Mouse (Mus musculus): ENCODE data around the gene H2afv. TPM values are rescaled to one million over a fixed set of nuclear protein-coding genes. Genes with fewer than 3 reads are reported as not detected.
A peak's percentile ranks its signal among the peaks of the same experiment; 100 is the strongest.
"Not testable (repeated sequence)": the region's sequence is repeated elsewhere in the genome, so short reads cannot be mapped to it uniquely, and the experiment has no call there.

The H2afv gene
- polyA plus RNA-seq, 2 experiments = 273 to 548 TPM

GRCm38 (mm10) chr11:6416405-6417034 lies 27.7 kb downstream of the H2afv start:
- Histone ChIP-seq H3K27ac (replicated peaks; ENCODE audit: low read depth, low read length) (peak overlapping the region; percentile 96), H3K4me1 (ENCODE audit: control insufficient read depth, insufficient read depth, low read length) (peaks cover 18% of the 10 kb centered on the region), H3K9ac (ENCODE audit: low read depth, low read length, severe bottlenecking) (peak overlapping the region; percentile 94), H3K4me2 (replicated peaks; ENCODE audit: low read depth, low read length, severe bottlenecking) (peak overlapping the region; percentile 67), H3K36me3 (ENCODE audit: control insufficient read depth, insufficient read depth, low read length) (peaks cover 32% of the 10 kb centered on the region), H3K27me3 (ENCODE audit: control insufficient read depth, insufficient read depth, low read length) (no peaks in the 10 kb centered on the region), H3K9me3 (ENCODE audit: control insufficient read depth, low read length) (no peaks in the 10 kb centered on the region), H3K4me3 (replicated peaks; ENCODE audit: low read length) (peak overlapping the region; percentile 96)
- TF ChIP-seq POLR2A (IDR thresholded peaks at IDR 0.05; ENCODE audit: borderline replicate concordance, extremely low read depth, insufficient read depth, insufficient read length) = no peak
- ATAC-seq (ENCODE audit: low FRiP score, low read depth) = peak; percentile 35; the same call in 1 of the 2 replicates
- 2% methylated on average over 30 of the region's 30 CpGs for WGBS
- DNase-seq (ENCODE audit: low spot score) = peak; percentile 83

- Histone ChIP-seq H3K4me2 (replicated peaks; ENCODE audit: low read depth, low read length, severe bottlenecking) (peak overlapping the region; percentile 67), H3K27me3 (ENCODE audit: control insufficient read depth, insufficient read depth, low read length) (no peaks in the 10 kb centered on the region), H3K36me3 (ENCODE audit: control insufficient read depth, insufficient read depth, low read length) (peaks cover 26% of the 10 kb centered on the region), H3K4me3 (replicated peaks; ENCODE audit: low read length) (peak overlapping the region; percentile 96), H3K9ac (ENCODE audit: low read depth, low read length, severe bottlenecking) (peak overlapping the region; percentile 94), H3K4me1 (ENCODE audit: control insufficient read depth, insufficient read depth, low read length) (peaks cover 18% of the 10 kb centered on the region), H3K9me3 (ENCODE audit: control insufficient read depth, low read length) (no peaks in the 10 kb centered on the region), H3K27ac (replicated peaks; ENCODE audit: low read depth, low read length) (peak overlapping the region; percentile 96)
- peak; percentile 97 for TF ChIP-seq POLR2A (IDR thresholded peaks at IDR 0.05; ENCODE audit: borderline replicate concordance, extremely low read depth, insufficient read depth, insufficient read length)
- DNase-seq (ENCODE audit: low spot score) (peak; percentile 93), ATAC-seq (ENCODE audit: low FRiP score, low read depth) (peak; percentile 94)
- 3% methylated on average over 55 of the region's 102 CpGs for WGBS
These were observed 28.5 kb downstream of the H2afv start for GRCm38 (mm10) chr11:6415551-6416404.

GRCm38 (mm10) chr11:6414751-6415550 lies 29.3 kb downstream of the H2afv start, which contains the start of gene Ppia:
Gene Ppia (plus strand): TSS chr11:6415443.
- TF ChIP-seq POLR2A (IDR thresholded peaks at IDR 0.05; ENCODE audit: borderline replicate concordance, extremely low read depth, insufficient read depth, insufficient read length) = no peak
- Histone ChIP-seq H3K4me1 (ENCODE audit: control insufficient read depth, insufficient read depth, low read length) (peaks cover 18% of the 10 kb centered on the region), H3K9ac (ENCODE audit: low read depth, low read length, severe bottlenecking) (peak within 1 kb of the TSS; percentile 94), H3K27ac (replicated peaks; ENCODE audit: low read depth, low read length) (peak within 1 kb of the TSS; percentile 96), H3K27me3 (ENCODE audit: control insufficient read depth, insufficient read depth, low read length) (no peaks in the 10 kb centered on the region), H3K4me2 (replicated peaks; ENCODE audit: low read depth, low read length, severe bottlenecking) (peak within 1 kb of the TSS; percentile 67), H3K9me3 (ENCODE audit: control insufficient read depth, low read length) (no peaks in the 10 kb centered on the region), H3K4me3 (replicated peaks; ENCODE audit: low read length) (peak within 1 kb of the TSS; percentile 96), H3K36me3 (ENCODE audit: control insufficient read depth, insufficient read depth, low read length) (peaks cover 18% of the 10 kb centered on the region)
- DNase-seq (ENCODE audit: low spot score) = peak; percentile 28
- WGBS = 5% methylated on average over 20 of the region's 21 CpGs
- peak; percentile 48 for ATAC-seq (ENCODE audit: low FRiP score, low read depth)

GRCm38 (mm10) chr11:6413264-6413663 lies 31.0 kb downstream of the H2afv start:
- TF ChIP-seq POLR2A (IDR thresholded peaks at IDR 0.05; ENCODE audit: borderline replicate concordance, extremely low read depth, insufficient read depth, insufficient read length) = no peak
- H3K4me1 ChIP-seq (ENCODE audit: control insufficient read depth, insufficient read depth, low read length) = peaks cover 15% of the 10 kb centered on the region
- H3K4me3 ChIP-seq (replicated peaks; ENCODE audit: low read length) = no peak overlapping the region
- H3K27me3 ChIP-seq (ENCODE audit: control insufficient read depth, insufficient read depth, low read length) = no peaks in the 10 kb centered on the region
- H3K4me2 ChIP-seq (replicated peaks; ENCODE audit: low read depth, low read length, severe bottlenecking) = no peak overlapping the region
- H3K9ac ChIP-seq (ENCODE audit: low read depth, low read length, severe bottlenecking) = no peak overlapping the region
- H3K27ac ChIP-seq (replicated peaks; ENCODE audit: low read depth, low read length) = no peak overlapping the region
- H3K9me3 ChIP-seq (ENCODE audit: control insufficient read depth, low read length) = no peaks in the 10 kb centered on the region
- no peak for DNase-seq (ENCODE audit: low spot score)
- peaks cover 2% of the 10 kb centered on the region for H3K36me3 ChIP-seq (ENCODE audit: control insufficient read depth, insufficient read depth, low read length)
- no peak for ATAC-seq (ENCODE audit: low FRiP score, low read depth)
- 92% methylated on average over 9 of the region's 12 CpGs for WGBS

- no peak overlapping the region for H3K27ac ChIP-seq (replicated peaks; ENCODE audit: low read depth, low read length)
- no peak for ATAC-seq (ENCODE audit: low FRiP score, low read depth)
These were observed 32.6 kb downstream of the H2afv start for GRCm38 (mm10) chr11:6411684-6412083.

GRCm38 (mm10) chr11:6410755-6411154 lies 33.5 kb downstream of the H2afv start:
- H3K36me3 ChIP-seq (ENCODE audit: control insufficient read depth, insufficient read depth, low read length); H3K9ac ChIP-seq (ENCODE audit: low read depth, low read length, severe bottlenecking); H3K4me2 ChIP-seq (replicated peaks; ENCODE audit: low read depth, low read length, severe bottlenecking); H3K27me3 ChIP-seq (ENCODE audit: control insufficient read depth, insufficient read depth, low read length); ATAC-seq (ENCODE audit: low FRiP score, low read depth); H3K9me3 ChIP-seq (ENCODE audit: control insufficient read depth, low read length); H3K27ac ChIP-seq (replicated peaks; ENCODE audit: low read depth, low read length); H3K4me3 ChIP-seq (replicated peaks; ENCODE audit: low read length); DNase-seq (ENCODE audit: low spot score): not testable (repeated sequence)
- 89% methylated on average over 5 of the region's 5 CpGs for WGBS
- peaks cover 23% of the 10 kb centered on the region for H3K4me1 ChIP-seq (ENCODE audit: control insufficient read depth, insufficient read depth, low read length)

More at GRCm38 (mm10) chr11:6411684-6412083, 32.6 kb downstream of the H2afv start:
- Histone ChIP-seq H3K36me3 (ENCODE audit: control insufficient read depth, insufficient read depth, low read length) (no peaks in the 10 kb centered on the region), H3K4me1 (ENCODE audit: control insufficient read depth, insufficient read depth, low read length) (peaks cover 14% of the 10 kb centered on the region), H3K27me3 (ENCODE audit: control insufficient read depth, insufficient read depth, low read length) (no peaks in the 10 kb centered on the region), H3K4me2 (replicated peaks; ENCODE audit: low read depth, low read length, severe bottlenecking) (no peak overlapping the region), H3K9me3 (ENCODE audit: control insufficient read depth, low read length) (no peaks in the 10 kb centered on the region), H3K4me3 (replicated peaks; ENCODE audit: low read length) (no peak overlapping the region), H3K9ac (ENCODE audit: low read depth, low read length, severe bottlenecking) (no peak overlapping the region)
- WGBS = 9% methylated on average over 5 of the region's 5 CpGs
- peak; percentile 77 for DNase-seq (ENCODE audit: low spot score)
- no peak for TF ChIP-seq POLR2A (IDR thresholded peaks at IDR 0.05; ENCODE audit: borderline replicate concordance, extremely low read depth, insufficient read depth, insufficient read length)
